Mouse (Mus musculus) gastrocnemius, postnatal 14 days (tissue): ENCODE data around the gene AC134908.4. TPM values are rescaled to one million over a fixed set of nuclear protein-coding genes. Genes with fewer than 3 reads are reported as not detected.

Source experiments
- DNase-seq: peaks from one replicate; pipeline ENCODE4 v3.0.0; 2021; ENCODE audit warnings: mixed read lengths
- intact Hi-C: fragments of 180-260 bp; cut with DNase I; formaldehyde crosslinking; loops from one replicate; pipeline ENCODE4 v1.15.1; 2025; ENCODE audit warnings: low total_unique reads
- total RNA-seq, 2 experiments: library from RNA; stranded (reverse); gene quantifications; 2 replicates each; pipeline ENCODE4 v1.2.3; 2021

Gene AC134908.4
- total RNA-seq, 2 experiments from 2014 or later: not detected

DNA sequence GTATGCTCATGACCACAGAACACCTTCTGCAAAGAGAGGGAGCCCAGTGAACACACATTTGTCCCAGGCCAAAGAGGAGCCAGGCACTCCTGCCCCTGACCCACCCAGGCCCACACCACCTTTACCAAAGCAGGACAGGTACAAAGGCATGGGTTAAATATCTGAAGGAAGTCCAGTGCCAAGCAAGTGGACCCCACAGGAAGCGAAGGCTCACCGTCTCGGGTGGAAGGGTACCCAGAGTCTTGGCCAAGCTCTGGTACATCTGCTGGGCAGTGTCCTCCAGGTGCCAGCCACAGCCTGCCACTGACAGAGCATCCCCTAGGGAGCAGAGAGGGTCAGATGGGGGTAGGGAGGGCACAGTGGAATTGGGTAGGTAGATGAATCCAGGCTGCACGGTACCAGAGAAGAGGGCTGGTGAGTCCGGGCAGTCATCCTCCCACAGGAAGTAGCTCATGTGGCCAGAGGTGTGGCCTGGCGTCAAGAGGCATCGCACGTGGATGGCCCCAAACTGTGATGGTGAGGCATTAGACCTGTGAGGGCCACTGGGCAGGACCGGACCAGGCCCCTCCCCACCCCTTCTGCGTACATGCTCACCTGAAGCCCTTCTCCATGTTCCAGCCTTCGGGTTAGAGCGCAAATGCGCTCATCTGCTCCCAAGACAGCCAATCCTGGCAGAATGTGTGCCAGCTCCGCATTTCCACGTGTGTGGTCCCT is 11.4 kb downstream of the AC134908.4 start:
- intact Hi-C loops: no loop called here
- DNase-seq: no peak

GRCm38 (mm10) chr17:25783086-25783485 is 12.4 kb downstream of the AC134908.4 start:
- no peak for DNase-seq
- intact Hi-C loops: no loop called here

DNA sequence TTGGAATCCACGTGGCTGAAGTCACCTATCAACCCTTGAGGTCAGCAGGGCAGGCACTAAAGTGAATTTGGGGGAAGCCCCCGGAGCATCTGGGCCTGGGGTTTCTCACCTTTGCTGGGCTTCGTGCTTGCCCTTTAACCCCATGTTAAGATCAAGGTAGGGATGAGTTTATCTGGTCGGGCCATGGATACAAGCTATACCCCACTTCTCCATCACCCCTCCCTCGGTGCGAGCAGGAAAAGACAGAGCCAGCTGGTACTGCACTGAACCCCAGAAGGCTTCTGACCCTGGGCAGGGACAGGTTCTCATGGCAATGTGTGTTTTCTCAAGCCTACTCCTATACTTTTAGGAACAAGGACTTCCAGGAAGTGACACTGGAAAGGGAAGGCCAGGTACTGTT is 14.1 kb downstream of the AC134908.4 start:
- no peak for DNase-seq
- intact Hi-C loops: no loop called here

GRCm38 (mm10) chr17:25777948-25778347 is 17.5 kb downstream of the AC134908.4 start:
- DNase-seq: no peak
- intact Hi-C loops: no loop called here

GRCm38 (mm10) chr17:25775318-25776062 is 20.0 kb downstream of the AC134908.4 start:
- intact Hi-C loops: no loop called here
- no peak for DNase-seq

GRCm38 (mm10) chr17:25773549-25774120 is 21.8 kb downstream of the AC134908.4 start, which contains the start of gene Narfl:
Gene Narfl, plus strand, starts transcription at chr17:25773776.
- intact Hi-C loops: loop anchor here (2.0 kb wide), 1 partner anchor 29 kb away; no protein-coding TSS in a partner anchor
- peak; percentile 95 for DNase-seq

DNA sequence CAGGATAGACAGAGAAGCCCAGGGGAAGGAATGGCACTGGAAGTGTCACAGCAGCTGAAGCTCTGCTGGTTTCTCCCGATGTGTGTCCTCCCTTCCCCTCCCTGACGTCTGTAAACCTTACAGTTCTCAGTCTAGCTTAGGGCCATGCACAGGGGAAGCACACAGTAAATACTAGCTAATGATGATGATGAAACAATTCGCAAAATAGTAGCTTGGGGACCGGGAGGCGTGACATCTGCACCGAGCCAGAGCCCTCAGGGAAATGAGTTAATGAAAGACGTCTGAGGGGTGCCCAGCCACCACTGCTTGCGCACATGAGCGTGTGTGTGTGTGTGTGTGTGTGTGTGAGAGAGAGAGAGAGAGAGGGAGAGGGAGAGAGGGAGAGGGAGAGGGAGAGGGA is 26.1 kb downstream of the AC134908.4 start:
- DNase-seq: no peak
- intact Hi-C loops: no loop called here

DNA sequence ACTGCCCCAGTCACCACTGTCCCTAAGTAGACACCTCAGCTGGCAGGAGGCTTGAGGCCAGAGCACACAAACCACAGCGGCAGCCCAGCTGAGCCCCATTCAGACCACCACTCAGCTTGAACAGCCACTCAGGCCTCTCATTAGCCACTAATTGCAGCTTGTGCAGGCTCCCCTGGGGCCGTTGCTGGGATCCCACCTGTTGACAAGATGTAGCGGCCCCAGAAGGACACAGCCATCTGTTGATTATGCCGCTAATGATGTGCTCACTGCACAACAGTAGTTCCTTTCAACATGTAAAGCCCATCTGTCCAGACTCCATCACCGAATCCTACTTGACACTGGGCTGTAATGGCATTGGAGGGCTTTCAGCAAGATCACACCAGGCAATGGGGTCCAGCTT is 29.6 kb downstream of the AC134908.4 start:
- intact Hi-C loops: no loop called here
- no peak for DNase-seq

GRCm38 (mm10) chr17:25762591-25762990 is 32.9 kb downstream of the AC134908.4 start:
- intact Hi-C loops: no loop called here
- DNase-seq: no peak

- no peak for DNase-seq
- intact Hi-C loops: no loop called here
These were observed 33.9 kb downstream of the AC134908.4 start for GRCm38 (mm10) chr17:25761561-25761970.

- no peak for DNase-seq
- intact Hi-C loops: no loop called here
These were observed 35.3 kb downstream of the AC134908.4 start for GRCm38 (mm10) chr17:25760148-25760547.

DNA sequence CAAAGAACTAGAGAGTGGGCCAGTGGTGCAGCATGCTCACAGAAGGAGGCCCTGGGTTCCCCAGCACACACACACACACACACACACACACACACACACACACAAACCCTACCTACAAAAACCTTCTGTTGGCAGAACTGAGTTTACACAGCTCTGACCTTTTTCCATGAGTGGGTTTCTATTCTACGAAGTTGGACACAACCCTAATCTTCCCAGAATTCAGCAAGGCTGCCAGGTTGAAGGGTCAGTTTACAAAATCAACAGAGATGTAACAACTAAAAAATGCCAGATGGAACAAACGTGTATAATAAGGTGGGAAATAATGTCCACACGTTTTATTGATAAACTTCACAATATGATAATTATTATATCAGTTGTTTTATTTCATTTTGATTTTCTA is 37.8 kb downstream of the AC134908.4 start:
- no peak for DNase-seq
- intact Hi-C loops: no loop called here

GRCm38 (mm10) chr17:25756378-25757242 is 38.8 kb downstream of the AC134908.4 start:
- intact Hi-C loops: no loop called here
- no peak for DNase-seq

DNA sequence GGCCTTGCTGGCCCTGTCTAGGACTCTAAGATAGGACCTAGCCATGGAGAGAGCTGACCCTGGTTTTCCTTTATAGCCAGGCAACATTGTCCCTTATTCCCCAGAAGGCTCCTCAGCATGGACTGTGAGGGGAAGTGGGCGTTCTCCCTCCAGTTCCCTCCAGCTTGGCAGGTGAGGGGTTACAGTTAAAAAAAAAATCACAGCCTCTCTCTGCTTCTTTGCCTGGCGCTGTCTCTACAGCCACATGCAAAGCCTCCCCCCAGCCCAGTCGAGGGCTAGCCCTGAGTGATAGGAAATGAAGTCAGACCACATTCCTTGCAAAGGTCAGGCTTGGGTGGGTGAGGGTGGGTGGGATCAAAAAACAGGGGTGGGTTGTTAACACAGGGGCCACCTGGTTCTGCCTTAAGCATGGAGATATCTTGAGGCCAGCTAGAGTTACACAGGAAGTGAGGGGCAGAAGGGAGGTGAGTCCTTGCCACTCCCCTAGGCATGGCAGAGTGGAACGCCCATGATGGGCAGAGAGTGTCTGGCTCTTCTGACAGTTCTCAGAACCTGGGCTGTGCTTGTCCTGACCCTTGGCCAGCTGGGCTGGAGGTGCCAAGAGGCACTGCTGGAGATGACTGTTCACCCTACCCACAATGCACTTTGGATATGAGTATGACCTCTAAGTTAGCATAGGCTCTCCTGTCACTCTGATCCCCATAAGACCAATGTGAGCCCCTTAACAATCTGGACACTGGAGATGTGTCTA is 39.7 kb downstream of the AC134908.4 start:
- DNase-seq: no peak
- intact Hi-C loops: no loop called here

DNA sequence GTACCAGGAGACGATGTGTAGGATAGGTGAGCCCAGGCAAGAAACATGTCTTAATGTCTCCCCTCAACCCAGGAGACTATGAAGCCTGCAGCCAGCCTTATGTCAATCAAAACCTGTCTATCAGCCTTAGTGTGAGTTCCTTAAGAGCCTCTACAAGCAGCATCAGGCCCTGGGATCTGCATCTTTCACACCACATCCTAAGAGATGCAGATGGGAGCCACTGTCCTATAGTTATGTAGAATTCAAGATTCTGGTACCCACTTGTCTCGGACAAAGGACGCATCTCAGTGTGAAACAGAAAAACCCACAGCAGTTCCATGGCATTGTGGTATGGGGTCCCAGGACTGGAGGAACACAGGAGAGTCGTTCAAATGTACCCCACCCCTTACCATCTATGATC is 40.4 kb downstream of the AC134908.4 start:
- DNase-seq: no peak
- intact Hi-C loops: no loop called here

GRCm38 (mm10) chr17:25754241-25754640 is 41.2 kb downstream of the AC134908.4 start, which contains the start of gene Msln:
Gene Msln, minus strand, starts transcription at chr17:25754378.
- intact Hi-C loops: no loop called here
- DNase-seq: no peak

- DNase-seq: peak; percentile 56
- intact Hi-C loops: no loop called here
These were observed 44.0 kb downstream of the AC134908.4 start for GRCm38 (mm10) chr17:25751446-25751845.

DNA sequence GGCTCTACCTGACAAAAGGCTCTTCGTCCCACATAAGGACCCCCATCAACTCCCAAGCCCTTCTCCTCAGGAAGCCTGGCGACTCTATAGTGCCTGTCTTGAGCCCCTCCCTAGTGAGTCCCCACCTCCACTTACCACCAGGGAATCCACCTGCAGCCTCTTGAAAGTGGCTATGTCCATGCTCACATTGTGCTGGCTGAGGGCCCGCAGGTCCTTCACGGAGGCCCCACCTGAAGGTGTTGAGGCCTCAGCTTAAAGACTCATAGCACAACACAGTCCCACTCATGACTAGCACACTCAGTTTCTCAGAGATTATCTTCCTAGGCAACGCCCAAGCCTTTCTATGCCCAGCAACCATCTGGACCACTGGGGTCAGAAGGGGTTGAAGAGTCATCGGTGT is 46.1 kb downstream of the AC134908.4 start:
- intact Hi-C loops: no loop called here
- DNase-seq: no peak

DNA sequence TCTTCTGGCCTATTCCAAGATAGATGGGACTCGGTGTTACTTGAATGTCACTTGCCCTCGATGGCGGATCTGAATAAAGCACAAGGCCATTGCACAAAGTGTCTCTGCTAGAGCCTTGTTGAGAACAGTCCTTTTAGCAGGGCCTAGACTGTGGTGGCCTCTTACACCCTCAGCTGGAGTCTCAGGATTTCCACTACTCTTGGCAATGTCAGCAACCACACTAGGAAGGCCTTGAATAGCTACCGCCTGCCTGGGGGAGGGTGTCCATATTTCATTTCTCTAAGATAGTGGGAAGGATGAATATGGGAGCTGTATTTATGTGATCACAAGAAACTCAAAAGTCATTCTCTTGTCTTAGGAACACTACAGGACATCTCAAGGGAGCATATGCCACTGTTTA is 47.2 kb downstream of the AC134908.4 start:
- DNase-seq: no peak
- intact Hi-C loops: no loop called here
